Mouse (Mus musculus) forebrain, embryonic 10.5 days (tissue): Measurements from ENCODE around the gene Tubb3. TPM values are rescaled to one million over a fixed set of nuclear protein-coding genes. Genes with fewer than 3 reads are reported as not detected.
A peak's percentile ranks its signal among the peaks of the same experiment; 100 is the strongest.

Source experiments
- DNase-seq: peaks from one replicate; pipeline ENCODE4 v3.0.0-alpha.2; 2017; ENCODE audit warnings: low spot score; ENCODE audit errors: extremely low spot score
- H3K27ac ChIP-seq: fragments of 300-500 bp; sonication (generic); 2 replicates; pipeline ENCODE4 v1.5.1; 2016; ENCODE audit warnings: mild to moderate bottlenecking
- H3K27me3 ChIP-seq: fragments of 300-500 bp; sonication (generic); 2 replicates; pipeline ENCODE4 v1.6.1; 2016; ENCODE audit warnings: mild to moderate bottlenecking; ENCODE audit not compliant: poor library complexity, severe bottlenecking
- H3K36me3 ChIP-seq: fragments of 300-500 bp; sonication (generic); replicated peaks from 2 replicates; pipeline ENCODE4 v1.6.1; 2016; ENCODE audit warnings: mild to moderate bottlenecking, moderate library complexity
- H3K4me1 ChIP-seq: fragments of 300-500 bp; sonication (generic); 2 replicates; pipeline ENCODE4 v1.6.1; 2016
- H3K4me3 ChIP-seq: fragments of 300-500 bp; sonication (generic); 2 replicates; pipeline ENCODE4 v1.5.1; 2016; ENCODE audit warnings: mild to moderate bottlenecking, moderate library complexity
- H3K9me3 ChIP-seq: fragments of 300-500 bp; sonication (generic); 2 replicates; pipeline ENCODE4 v1.6.1; 2016; ENCODE audit warnings: mild to moderate bottlenecking, moderate library complexity
- WGBS: fragments of 180-500 bp; shearing (Covaris S2); methylation state at CpG from one replicate; pipeline ENCODE4 v1.1.7; 2016; 5-methylcytosine and 5-hydroxymethylcytosine counted together
- polyA plus RNA-seq: library from polyadenylated mRNA; unstranded; fragments of >200 nt; fragmentation: Nextera tagmentation; extraction: Ambion mirVana; gene quantifications from 2 replicates; pipeline ENCODE4 v1.2.1, GENCODE M21; 2016

The Tubb3 gene
- polyA plus RNA-seq, 1 experiment from 2014 or later, result 261 TPM

GRCm38 (mm10) chr8:123415967-123416943, 5.0 kb downstream of the Tubb3 start:
- H3K4me3 ChIP-seq, result no peak overlapping the region
- peaks cover 44% of the 10 kb centered on the region for H3K36me3 ChIP-seq
- H3K27me3 ChIP-seq, result peaks cover 31% of the 10 kb centered on the region
- DNase-seq, result no peak
- H3K4me1 ChIP-seq, result peaks cover 40% of the 10 kb centered on the region
- H3K9me3 ChIP-seq, result no peaks in the 10 kb centered on the region
- no peak overlapping the region for H3K27ac ChIP-seq
- WGBS, result 86% methylated on average over 8 of the region's 8 CpGs

- H3K36me3 ChIP-seq, result peaks cover 52% of the 10 kb centered on the region
- no peak overlapping the region for H3K4me3 ChIP-seq
- WGBS, result 87% methylated on average over 8 of the region's 8 CpGs
- H3K9me3 ChIP-seq, result no peaks in the 10 kb centered on the region
- peaks cover 26% of the 10 kb centered on the region for H3K27me3 ChIP-seq
- DNase-seq, result no peak
- H3K27ac ChIP-seq, result no peak overlapping the region
- H3K4me1 ChIP-seq, result peaks cover 33% of the 10 kb centered on the region
Measured at GRCm38 (mm10) chr8:123416944-123417555, 5.8 kb downstream of the Tubb3 start.

- Histone ChIP-seq H3K27ac (no peak overlapping the region), H3K4me1 (peaks cover 15% of the 10 kb centered on the region), H3K36me3 (peaks cover 52% of the 10 kb centered on the region), H3K27me3 (0 out of 2 replicates have a peak, but pooled peaks cover 3% of the 10 kb centered on the region), H3K4me3 (no peak overlapping the region), H3K9me3 (no peaks in the 10 kb centered on the region)
- no peak for DNase-seq
- WGBS, result 91% methylated on average over 4 of the region's 4 CpGs
Measured at GRCm38 (mm10) chr8:123419711-123420110, 8.5 kb downstream of the Tubb3 start.

- 0 out of 2 replicates have a peak, but pooled peaks cover 3% of the 10 kb centered on the region for H3K27me3 ChIP-seq
- peaks cover 52% of the 10 kb centered on the region for H3K36me3 ChIP-seq
- DNase-seq, result no peak
- H3K9me3 ChIP-seq, result no peaks in the 10 kb centered on the region
- H3K4me1 ChIP-seq, result peaks cover 15% of the 10 kb centered on the region
- H3K4me3 ChIP-seq, result no peak overlapping the region
- WGBS, result 95% methylated on average over 34 of the region's 34 CpGs
- H3K27ac ChIP-seq, result no peak overlapping the region
Measured at GRCm38 (mm10) chr8:123420525-123421281, 9.5 kb downstream of the Tubb3 start.

- 92% methylated on average over 19 of the region's 19 CpGs for WGBS
- H3K4me1 ChIP-seq, result peaks cover 14% of the 10 kb centered on the region
- 0 out of 2 replicates have a peak, but pooled peaks cover 3% of the 10 kb centered on the region for H3K27me3 ChIP-seq
- DNase-seq, result no peak
- no peak overlapping the region for H3K4me3 ChIP-seq
- no peak overlapping the region for H3K27ac ChIP-seq
- H3K9me3 ChIP-seq, result peaks cover under 1% of the 10 kb centered on the region; the same call in 1 of the 2 replicates
- peaks cover 52% of the 10 kb centered on the region for H3K36me3 ChIP-seq
Measured at GRCm38 (mm10) chr8:123421325-123421724, 10.1 kb downstream of the Tubb3 start.

GRCm38 (mm10) chr8:123422056-123422780, 11.0 kb downstream of the Tubb3 start:
- H3K4me1 ChIP-seq, result peaks cover 8% of the 10 kb centered on the region
- peaks cover 10% of the 10 kb centered on the region for H3K9me3 ChIP-seq
- WGBS, result 21% methylated on average over 17 of the region's 17 CpGs
- peak; percentile 73 for DNase-seq
- H3K27ac ChIP-seq, result no peak overlapping the region
- H3K4me3 ChIP-seq, result peak overlapping the region; percentile 29
- 0 out of 2 replicates have a peak, but pooled peaks cover 3% of the 10 kb centered on the region for H3K27me3 ChIP-seq
- H3K36me3 ChIP-seq, result peaks cover 47% of the 10 kb centered on the region

- 0 out of 2 replicates have a peak, but pooled peaks cover 3% of the 10 kb centered on the region for H3K27me3 ChIP-seq
- no peak for DNase-seq
- H3K27ac ChIP-seq, result no peak overlapping the region
- H3K4me1 ChIP-seq, result peaks cover 8% of the 10 kb centered on the region
- WGBS, result 23% methylated on average over 3 of the region's 3 CpGs
- H3K9me3 ChIP-seq, result peaks cover 15% of the 10 kb centered on the region
- H3K4me3 ChIP-seq, result peak overlapping the region; percentile 29; the same call in 1 of the 2 replicates
- peaks cover 43% of the 10 kb centered on the region for H3K36me3 ChIP-seq
Measured at GRCm38 (mm10) chr8:123422781-123423159, 11.5 kb downstream of the Tubb3 start.

GRCm38 (mm10) chr8:123423441-123423840, 12.2 kb downstream of the Tubb3 start, which contains the start of gene Def8:
TSS of gene Def8 (plus strand) at chr8:123423527.
- Histone ChIP-seq H3K4me3 (peak within 1 kb of the TSS; percentile 29), H3K4me1 (peaks cover 8% of the 10 kb centered on the region), H3K36me3 (peaks cover 37% of the 10 kb centered on the region), H3K27ac (no peak within 1 kb of the TSS), H3K9me3 (peaks cover 22% of the 10 kb centered on the region), H3K27me3 (0 out of 2 replicates have a peak, but pooled peaks cover 3% of the 10 kb centered on the region)
- WGBS, result 79% methylated on average over 7 of the region's 7 CpGs
- no peak for DNase-seq

- H3K36me3 ChIP-seq, result 0 out of 2 replicates have a peak, but pooled peaks cover 3% of the 10 kb centered on the region
- no peak overlapping the region for H3K27ac ChIP-seq
- no peaks in the 10 kb centered on the region for H3K27me3 ChIP-seq
Measured at GRCm38 (mm10) chr8:123426511-123427509, 15.6 kb downstream of the Tubb3 start.

GRCm38 (mm10) chr8:123427639-123428275, 16.5 kb downstream of the Tubb3 start:
- no peaks in the 10 kb centered on the region for H3K27me3 ChIP-seq
- peaks cover under 1% of the 10 kb centered on the region; the same call in 1 of the 2 replicates for H3K4me1 ChIP-seq
- no peak overlapping the region for H3K27ac ChIP-seq
- 95% methylated on average over 24 of the region's 24 CpGs for WGBS
- peaks cover 62% of the 10 kb centered on the region for H3K9me3 ChIP-seq
- no peak overlapping the region for H3K4me3 ChIP-seq
- no peaks in the 10 kb centered on the region for H3K36me3 ChIP-seq
- DNase-seq, result no peak

More at GRCm38 (mm10) chr8:123426511-123427509, 15.6 kb downstream of the Tubb3 start:
- no peak for DNase-seq
- no peak overlapping the region for H3K4me3 ChIP-seq
- WGBS, result 96% methylated on average over 27 of the region's 27 CpGs
- H3K9me3 ChIP-seq, result peaks cover 53% of the 10 kb centered on the region
- peaks cover 8% of the 10 kb centered on the region for H3K4me1 ChIP-seq
